ENCODE assay signal across 22 mouse cellular contexts in the genomic region with DNA sequence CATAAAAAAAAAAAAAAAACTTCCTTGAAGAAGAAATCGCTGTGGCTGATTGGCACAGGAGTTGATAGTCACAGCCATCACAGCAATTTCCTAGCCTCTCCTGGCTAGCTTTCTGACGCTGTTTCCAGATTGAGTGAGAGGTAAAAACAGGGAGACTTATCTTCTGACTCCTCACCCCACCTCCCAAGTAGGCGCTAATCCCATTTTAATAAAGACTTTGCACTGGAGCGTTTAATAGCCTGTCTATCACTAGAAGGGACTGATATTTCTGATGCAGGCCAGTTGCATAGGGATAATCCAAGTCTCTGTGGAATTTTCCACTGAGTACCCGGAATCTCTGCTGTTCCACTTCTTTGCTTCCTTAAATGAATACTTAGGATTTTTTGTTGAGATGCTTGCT.
A peak's percentile ranks its signal among the peaks of the same experiment; 100 is the strongest.
DNase-seq lines count a peak whose midpoint lies in the region; ATAC-seq and TF ChIP-seq lines count a peak whose summit lies in the region.
"Had no signal": no experiment of that assay in that cellular context is flagged by ENCODE, and none has a peak within 500 bp of the region (broad histone marks: within the 10 kb centered on the region; RNA-seq: fewer than 3 reads in every experiment).

No protein-coding gene starts in this region.

- H3K27me3 ChIP-seq in embryonic facial prominence, embryonic 14.5 days (replicated peaks; ENCODE audit: control insufficient read depth, insufficient read depth, low read length): no peaks in the 10 kb centered on the region
- no peaks in the 10 kb centered on the region for H3K27me3 ChIP-seq in embryonic facial prominence, embryonic 10.5 days (replicated peaks; ENCODE audit: low read depth, poor library complexity, severe bottlenecking)
- no peaks in the 10 kb centered on the region for H3K27me3 ChIP-seq in midbrain, embryonic 11.5 days (ENCODE audit: control insufficient read depth, insufficient read depth, low read length)
- H3K27me3 ChIP-seq in midbrain, embryonic 15.5 days (replicated peaks): no peaks in the 10 kb centered on the region
- no peaks in the 10 kb centered on the region for H3K27me3 ChIP-seq in midbrain, embryonic 14.5 days (ENCODE audit: control insufficient read depth, insufficient read depth, low read length)
- no peaks in the 10 kb centered on the region for H3K27me3 ChIP-seq in midbrain, postnatal 0 days (ENCODE audit: insufficient read depth, low read length)
- H3K27me3 ChIP-seq: embryonic facial prominence, embryonic 15.5 days; hindbrain, embryonic 12.5 days; hindbrain, embryonic 15.5 days had no signal

- H3K4me3 ChIP-seq in embryonic facial prominence, embryonic 14.5 days (ENCODE audit: low read depth, low read length): no peak overlapping the region
- no peak overlapping the region for H3K4me3 ChIP-seq in embryonic facial prominence, embryonic 10.5 days
- H3K4me3 ChIP-seq in midbrain, embryonic 11.5 days (ENCODE audit: low read depth, low read length): no peak overlapping the region
- H3K4me3 ChIP-seq in midbrain, embryonic 15.5 days: no peak overlapping the region
- no peak overlapping the region for H3K4me3 ChIP-seq in midbrain, embryonic 14.5 days (replicated peaks; ENCODE audit: low read depth, low read length)
- H3K4me3 ChIP-seq in midbrain, postnatal 0 days (ENCODE audit: low read depth, low read length): no peak overlapping the region
- H3K4me3 ChIP-seq: embryonic facial prominence, embryonic 15.5 days; gastrocnemius, adult 2 months; hindbrain, embryonic 12.5 days; hindbrain, embryonic 15.5 days had no signal

- 61% methylated on average over 5 of the region's 5 CpGs for WGBS in embryonic facial prominence, embryonic 14.5 days
- 75% methylated on average over 5 of the region's 5 CpGs for WGBS in embryonic facial prominence, embryonic 10.5 days
- WGBS in midbrain, embryonic 11.5 days: 28% methylated on average over 5 of the region's 5 CpGs
- WGBS in midbrain, embryonic 15.5 days: 20% methylated on average over 5 of the region's 5 CpGs
- 15% methylated on average over 5 of the region's 5 CpGs for WGBS in midbrain, embryonic 14.5 days
- 26% methylated on average over 5 of the region's 5 CpGs for WGBS in midbrain, postnatal 0 days

- H3K4me1 ChIP-seq in embryonic facial prominence, embryonic 14.5 days (ENCODE audit: control insufficient read depth, insufficient read depth, low read length): no peaks in the 10 kb centered on the region
- no peaks in the 10 kb centered on the region for H3K4me1 ChIP-seq in embryonic facial prominence, embryonic 10.5 days
- H3K4me1 ChIP-seq in midbrain, embryonic 11.5 days (ENCODE audit: control insufficient read depth, insufficient read depth, low read length): no peaks in the 10 kb centered on the region
- 0 out of 2 replicates have a peak, but pooled peaks cover 2% of the 10 kb centered on the region for H3K4me1 ChIP-seq in midbrain, embryonic 15.5 days
- H3K4me1 ChIP-seq in midbrain, embryonic 14.5 days (ENCODE audit: control insufficient read depth, insufficient read depth, low read length): no peaks in the 10 kb centered on the region
- no peaks in the 10 kb centered on the region for H3K4me1 ChIP-seq in midbrain, postnatal 0 days (ENCODE audit: insufficient read depth, low read length)
- H3K4me1 ChIP-seq: embryonic facial prominence, embryonic 15.5 days; hindbrain, embryonic 12.5 days; hindbrain, embryonic 15.5 days had no signal

- peak; percentile 14 for DNase-seq in embryonic facial prominence, embryonic 14.5 days (ENCODE audit: low spot score)
- no peak for DNase-seq in embryonic facial prominence, embryonic 10.5 days (ENCODE audit: low spot score)
- DNase-seq in midbrain, embryonic 11.5 days (ENCODE audit: low spot score, missing footprints): no peak
- DNase-seq in midbrain, embryonic 14.5 days: peak; percentile 57
- DNase-seq in midbrain, postnatal 0 days (ENCODE audit: low spot score): no peak
- DNase-seq: adrenal gland, postnatal 10 days; adrenal gland, postnatal 36 days; cerebellum, adult 11 months; cerebellum, adult 2 months; cerebellum, postnatal 36 days; embryo, embryonic 11 days; forebrain, postnatal 0 days; gastrocnemius, adult 2 months; gastrocnemius, postnatal 14 days; heart, adult 11 months had no signal

- no peak for TF ChIP-seq CTCF in midbrain, postnatal 0 days (IDR thresholded peaks at IDR 0.05)

- no peak for ATAC-seq in embryonic facial prominence, embryonic 14.5 days (ENCODE audit: low read depth)
- ATAC-seq in midbrain, embryonic 11.5 days (ENCODE audit: low FRiP score): peak; percentile 67
- ATAC-seq in midbrain, embryonic 15.5 days (replicated peaks): no peak
- peak; percentile 46; the same call in 1 of the 2 replicates for ATAC-seq in midbrain, embryonic 14.5 days (ENCODE audit: low FRiP score, low TSS enrichment)
- ATAC-seq in midbrain, postnatal 0 days (ENCODE audit: low FRiP score): no peak
- ATAC-seq: forebrain, embryonic 14.5 days; forebrain, postnatal 0 days; inflammation-experienced regulatory T-cells, adult 6 months had no signal

- no peaks in the 10 kb centered on the region for H3K36me3 ChIP-seq in embryonic facial prominence, embryonic 14.5 days (ENCODE audit: control insufficient read depth, insufficient read depth, low read length)
- no peaks in the 10 kb centered on the region for H3K36me3 ChIP-seq in embryonic facial prominence, embryonic 10.5 days (replicated peaks)
- no peaks in the 10 kb centered on the region for H3K36me3 ChIP-seq in midbrain, embryonic 11.5 days (ENCODE audit: control insufficient read depth, insufficient read depth, low read length)
- H3K36me3 ChIP-seq in midbrain, embryonic 15.5 days (replicated peaks): no peaks in the 10 kb centered on the region
- H3K36me3 ChIP-seq in midbrain, embryonic 14.5 days (ENCODE audit: control insufficient read depth, insufficient read depth, low read length): no peaks in the 10 kb centered on the region
- H3K36me3 ChIP-seq in midbrain, postnatal 0 days (ENCODE audit: insufficient read depth, low read length): no peaks in the 10 kb centered on the region
- H3K36me3 ChIP-seq: embryonic facial prominence, embryonic 15.5 days; hindbrain, embryonic 12.5 days; hindbrain, embryonic 15.5 days had no signal

- H3K9ac ChIP-seq in embryonic facial prominence, embryonic 14.5 days (ENCODE audit: low read depth, low read length): no peak overlapping the region
- H3K9ac ChIP-seq in midbrain, embryonic 11.5 days (ENCODE audit: low read length): no peak overlapping the region
- H3K9ac ChIP-seq in midbrain, embryonic 15.5 days: no peak overlapping the region
- H3K9ac ChIP-seq in midbrain, embryonic 14.5 days (replicated peaks; ENCODE audit: low read length): no peak overlapping the region
- no peak overlapping the region for H3K9ac ChIP-seq in midbrain, postnatal 0 days (replicated peaks; ENCODE audit: low read length, poor library complexity, severe bottlenecking)
- H3K9ac ChIP-seq: embryonic facial prominence, embryonic 15.5 days; forebrain, postnatal 0 days; hindbrain, embryonic 12.5 days; hindbrain, embryonic 15.5 days had no signal

- no peaks in the 10 kb centered on the region for H3K9me3 ChIP-seq in embryonic facial prominence, embryonic 14.5 days (ENCODE audit: control insufficient read depth, low read length)
- H3K9me3 ChIP-seq in embryonic facial prominence, embryonic 10.5 days: no peaks in the 10 kb centered on the region
- H3K9me3 ChIP-seq in midbrain, embryonic 11.5 days (ENCODE audit: control insufficient read depth, low read length): no peaks in the 10 kb centered on the region
- no peaks in the 10 kb centered on the region for H3K9me3 ChIP-seq in midbrain, embryonic 15.5 days
- no peaks in the 10 kb centered on the region for H3K9me3 ChIP-seq in midbrain, embryonic 14.5 days (ENCODE audit: control insufficient read depth, low read length)
- no peaks in the 10 kb centered on the region for H3K9me3 ChIP-seq in midbrain, postnatal 0 days (ENCODE audit: low read length)
- H3K9me3 ChIP-seq: embryonic facial prominence, embryonic 15.5 days; hindbrain, embryonic 12.5 days; hindbrain, embryonic 15.5 days had no signal

- H3K27ac ChIP-seq in embryonic facial prominence, embryonic 14.5 days (replicated peaks; ENCODE audit: low read depth, low read length): peak overlapping the region; percentile 39; the same call in 1 of the 2 replicates
- H3K27ac ChIP-seq in embryonic facial prominence, embryonic 10.5 days (replicated peaks): no peak overlapping the region
- no peak overlapping the region for H3K27ac ChIP-seq in midbrain, embryonic 11.5 days (ENCODE audit: low read depth, low read length)
- no peak overlapping the region for H3K27ac ChIP-seq in midbrain, embryonic 15.5 days
- no peak overlapping the region for H3K27ac ChIP-seq in midbrain, embryonic 14.5 days (replicated peaks; ENCODE audit: low read depth, low read length)
- H3K27ac ChIP-seq in midbrain, postnatal 0 days (ENCODE audit: low read depth, low read length): no peak overlapping the region
- H3K27ac ChIP-seq: embryonic facial prominence, embryonic 15.5 days; gastrocnemius, adult 2 months; hindbrain, embryonic 12.5 days; hindbrain, embryonic 15.5 days had no signal

- H3K4me2 ChIP-seq in embryonic facial prominence, embryonic 14.5 days (ENCODE audit: low read depth, low read length): no peak overlapping the region
- no peak overlapping the region for H3K4me2 ChIP-seq in midbrain, embryonic 11.5 days
- no peak overlapping the region for H3K4me2 ChIP-seq in midbrain, embryonic 15.5 days
- no peak overlapping the region for H3K4me2 ChIP-seq in midbrain, embryonic 14.5 days (ENCODE audit: low read length)
- no peak overlapping the region for H3K4me2 ChIP-seq in midbrain, postnatal 0 days (ENCODE audit: low read depth, low read length, poor library complexity, severe bottlenecking)
- H3K4me2 ChIP-seq: embryonic facial prominence, embryonic 15.5 days; heart, embryonic 11.5 days; hindbrain, embryonic 12.5 days; hindbrain, embryonic 15.5 days had no signal

Comparison
In these comparisons a context has a peak if more than half of its experiments do, and no peak if none do; other contexts are left out.
1. ATAC-seq: peak in midbrain, embryonic 11.5 days (single experiment) and midbrain, embryonic 14.5 days (single experiment); none in embryonic facial prominence, embryonic 14.5 days (single experiment), midbrain, embryonic 15.5 days (single experiment) and midbrain, postnatal 0 days (single experiment).
2. DNase-seq: peak in embryonic facial prominence, embryonic 14.5 days (single experiment) and midbrain, embryonic 14.5 days (single experiment); none in embryonic facial prominence, embryonic 10.5 days (single experiment), midbrain, embryonic 11.5 days (single experiment) and midbrain, postnatal 0 days (single experiment).